Mouse (Mus musculus): ENCODE measurements around the gene Paip2b. TPM values are rescaled to one million over a fixed set of nuclear protein-coding genes. Genes with fewer than 3 reads are reported as not detected.
"Not testable (repeated sequence)": the region's sequence is repeated elsewhere in the genome, so short reads cannot be mapped to it uniquely, and the experiment has no call there.

The Paip2b gene
- polyA plus RNA-seq (2017; shearing (Covaris generic)): 10 to 100 TPM; 19.6 to 30.8 (median 21.7) TPM

DNA sequence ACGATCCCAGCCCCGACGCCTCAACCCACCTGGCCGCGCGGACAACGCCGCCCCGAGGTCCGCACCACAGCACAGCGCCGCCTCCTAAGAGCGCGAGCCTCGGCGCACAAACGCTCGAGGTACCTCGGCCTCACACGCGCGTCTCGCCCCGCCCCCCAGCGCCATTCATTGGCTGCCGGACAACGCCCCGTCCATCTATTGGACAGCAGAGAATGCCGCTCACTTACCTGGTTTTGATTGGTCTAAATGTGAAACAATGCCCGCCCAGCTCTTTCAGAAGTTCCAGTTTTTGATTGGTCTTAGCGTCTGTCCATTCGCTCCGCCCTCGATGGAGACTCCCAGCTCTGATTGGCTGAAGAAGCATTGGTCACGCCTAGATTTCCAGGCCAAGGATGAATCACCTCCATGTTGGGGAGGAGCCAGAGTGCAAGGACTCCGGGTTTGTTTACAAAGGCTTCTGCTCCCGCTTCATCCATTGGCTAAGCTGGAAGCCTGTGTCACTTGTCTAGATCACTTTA, at the start of gene Paip2b:
TSS of gene Paip2b (minus strand) at position 136 of the 518 bp plus-strand sequence.
- ATAC-seq: peak; percentile 96

DNA sequence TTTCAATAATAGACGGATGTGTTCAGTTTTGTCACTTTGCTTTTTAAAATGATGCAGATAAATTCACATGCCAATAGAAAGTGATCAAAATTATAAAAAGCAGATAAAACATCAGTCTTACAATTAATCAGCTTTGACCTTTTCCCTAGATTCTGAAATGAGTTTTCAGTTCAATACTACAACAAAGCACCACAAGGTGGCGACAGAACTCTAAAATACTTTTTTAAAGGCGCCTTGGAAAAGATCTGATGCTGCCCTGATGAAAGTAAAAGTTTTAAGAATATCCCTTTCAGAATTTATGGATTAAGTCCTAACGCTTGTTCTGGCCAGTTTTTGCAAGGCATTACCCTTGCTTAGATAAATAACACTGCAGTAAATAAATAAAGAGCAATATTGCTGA, 48.3 kb upstream of the Paip2b start:
- ATAC-seq: peak; percentile 41

DNA sequence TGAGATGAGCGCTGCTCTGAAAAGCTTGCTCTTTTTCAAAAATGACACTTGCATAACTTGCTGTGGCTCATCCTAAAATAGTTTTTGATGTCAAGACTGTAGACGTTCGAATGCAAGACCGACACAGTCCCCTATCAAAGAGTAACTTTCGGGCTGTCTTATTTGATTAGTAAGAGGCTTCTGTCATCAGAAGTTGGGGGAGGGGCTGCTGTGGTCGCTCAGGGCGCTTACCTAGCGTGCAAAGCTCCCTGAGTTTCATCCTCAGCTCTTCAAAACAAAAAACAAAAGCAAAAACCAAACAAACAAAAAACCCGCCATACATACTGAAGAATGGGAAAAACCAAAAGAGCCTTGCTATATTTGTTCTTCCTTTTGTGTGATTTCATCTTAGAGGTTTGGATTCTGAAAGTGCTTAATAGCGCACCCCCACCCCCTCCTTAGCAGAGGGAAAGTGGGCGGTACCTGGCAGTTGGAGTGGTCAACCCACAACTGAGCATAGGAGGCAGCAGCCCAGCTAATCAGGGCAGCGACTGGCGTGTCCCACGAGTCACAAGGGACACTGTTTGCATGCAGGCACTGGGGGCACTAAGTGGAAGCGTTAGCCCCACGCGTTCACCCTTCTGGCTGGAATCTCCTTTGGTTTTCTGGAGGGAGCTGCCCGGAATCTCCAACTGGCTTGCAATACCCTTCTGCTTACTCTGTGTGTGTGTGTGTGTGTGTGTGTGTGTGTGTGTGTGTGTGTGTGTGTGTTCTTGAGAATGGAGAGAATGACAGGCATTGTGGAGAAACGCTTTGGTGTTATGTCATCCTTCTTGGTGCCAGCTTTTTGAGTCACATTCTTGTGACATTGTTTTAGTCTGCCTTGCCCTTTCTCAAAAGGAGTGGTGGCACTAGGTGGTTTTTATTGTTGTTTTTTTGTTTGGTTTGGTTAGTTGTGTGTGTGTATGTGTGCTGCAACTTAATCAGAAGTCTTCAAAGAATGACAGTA, 36.4 kb upstream of the Paip2b start:
- no peak for ATAC-seq

DNA sequence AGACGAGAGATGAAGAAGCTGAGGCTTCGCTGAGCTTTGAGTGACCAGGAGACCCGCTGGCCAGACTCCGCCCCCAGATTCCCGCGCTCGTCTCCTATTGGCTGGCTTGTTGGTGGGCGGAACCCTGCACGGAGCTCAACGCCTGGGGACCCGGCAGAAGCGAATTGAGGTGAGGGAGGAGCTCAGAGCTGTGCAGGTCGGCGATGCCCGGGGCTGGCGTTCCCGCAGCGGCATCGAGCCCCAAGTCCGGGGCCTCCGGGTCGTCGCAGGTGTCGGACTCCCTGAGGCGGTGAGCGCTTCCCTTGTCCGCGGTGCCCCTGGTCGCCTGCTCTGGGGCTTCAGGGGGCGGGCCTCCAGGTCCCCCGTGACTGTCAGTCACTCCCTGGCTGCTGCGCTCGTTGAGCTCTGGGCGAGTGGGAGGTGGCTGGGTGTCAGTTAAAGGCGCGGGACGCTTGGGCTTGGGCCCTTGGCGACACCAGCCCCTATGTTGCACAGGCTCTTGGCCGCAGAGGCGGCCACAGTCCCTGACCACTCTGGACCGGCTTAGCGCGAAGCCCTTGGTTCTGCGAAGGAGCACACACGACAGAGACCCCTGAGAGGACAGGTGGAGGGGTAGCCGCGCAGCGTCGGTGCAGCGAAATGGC, 35.5 kb upstream of the Paip2b start, which contains the start of gene Zfp638:
TSS of gene Zfp638 (plus strand) at position 156 of the 644 bp plus-strand sequence.
- ATAC-seq: peak; percentile 86

DNA sequence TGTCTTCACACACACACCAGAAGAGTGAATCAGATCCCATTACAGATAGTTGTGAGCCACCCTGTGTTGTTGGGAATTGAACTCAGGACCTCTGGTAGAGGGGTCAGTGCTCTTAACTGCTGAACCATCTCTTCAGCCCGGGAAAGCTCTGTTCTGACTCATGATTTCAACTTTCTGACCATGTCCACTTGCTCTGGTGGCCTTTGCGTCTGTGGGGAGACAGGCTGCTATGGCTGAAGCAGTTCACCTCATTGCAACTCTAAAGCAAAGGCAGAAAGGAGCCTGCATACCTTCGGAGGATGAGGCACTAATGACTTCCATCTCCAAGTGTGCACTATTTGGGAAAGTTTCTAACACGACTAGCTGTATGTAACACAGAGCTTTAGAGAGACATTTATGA, 34.9 kb upstream of the Paip2b start:
- no peak for ATAC-seq

DNA sequence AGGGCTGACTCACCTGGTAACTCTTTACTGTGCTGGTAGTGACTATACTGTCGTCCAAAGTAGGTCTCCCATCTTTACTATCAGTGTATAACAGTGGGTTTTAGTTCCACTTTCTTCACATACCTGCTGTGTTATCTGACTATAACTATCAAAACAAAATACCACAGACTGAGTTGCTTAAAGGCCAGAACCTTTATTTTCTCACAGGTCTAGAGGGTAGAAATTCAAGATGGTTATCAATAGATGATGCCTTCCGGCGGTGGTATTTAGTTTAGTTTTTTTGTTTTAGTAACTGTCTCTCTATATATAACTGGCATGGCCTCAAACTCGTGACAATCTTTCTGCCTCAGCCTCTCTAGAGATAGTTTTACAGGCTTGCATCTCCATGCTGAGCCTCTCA, 32.0 kb upstream of the Paip2b start:
- ATAC-seq: peak; percentile 46

DNA sequence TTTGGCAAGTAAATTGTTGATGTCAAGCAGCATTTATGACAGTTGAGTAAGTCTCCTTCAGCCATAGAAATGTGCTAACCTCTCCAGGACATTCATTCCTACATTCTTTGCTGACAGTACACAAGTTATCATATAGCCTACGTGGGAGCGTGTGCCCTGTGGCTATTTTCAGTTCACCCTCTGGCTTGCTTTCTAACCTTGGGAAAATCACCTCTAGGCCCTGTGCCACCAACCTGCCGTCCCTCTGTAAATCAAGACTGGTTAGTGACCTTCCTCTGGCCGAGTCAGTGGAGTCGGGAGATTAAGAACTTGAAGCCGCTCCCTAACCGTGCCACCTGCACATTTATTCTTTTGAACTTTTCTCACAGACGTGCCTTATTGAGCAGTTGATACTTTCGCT, 28.5 kb upstream of the Paip2b start:
- no peak for ATAC-seq

DNA sequence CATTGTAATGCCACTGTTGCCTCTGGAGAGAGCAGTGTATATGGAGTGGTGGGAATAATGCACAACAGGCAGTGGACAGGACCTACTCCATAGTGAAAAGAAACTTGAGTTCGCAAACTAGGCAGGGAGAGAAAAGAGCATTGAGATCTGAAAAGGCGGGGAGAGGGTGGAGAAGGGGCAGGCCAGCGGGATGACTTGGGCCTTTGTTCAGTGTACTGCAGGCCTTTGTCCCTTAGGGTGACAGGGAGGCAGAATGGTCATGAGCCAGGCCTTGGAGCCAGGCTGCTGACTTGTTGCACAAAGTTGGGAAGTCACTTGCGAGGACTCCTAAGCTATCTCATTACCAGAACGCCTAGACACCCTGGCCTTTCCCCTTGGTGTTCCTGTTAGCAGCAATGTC, 25.9 kb upstream of the Paip2b start:
- no peak for ATAC-seq

DNA sequence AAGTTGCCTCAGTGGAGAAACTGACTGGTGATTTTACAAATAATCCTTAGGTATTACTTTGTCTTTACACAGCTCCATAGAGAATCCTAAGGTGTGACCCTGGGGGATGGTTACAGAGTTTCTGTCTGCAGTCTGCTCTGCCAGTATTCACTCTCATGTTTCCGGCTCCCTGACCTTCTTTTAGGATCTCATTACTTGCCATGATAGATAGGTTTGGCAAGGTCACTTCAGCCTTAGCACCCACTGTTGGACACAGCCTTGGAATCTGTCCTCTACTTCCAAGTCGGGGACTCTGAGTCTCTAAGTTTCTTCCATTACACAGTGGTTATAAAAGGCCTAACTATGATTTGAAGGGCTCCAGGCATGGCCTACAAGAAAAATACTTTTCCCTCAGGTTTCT, 17.9 kb upstream of the Paip2b start:
- ATAC-seq: no peak

DNA sequence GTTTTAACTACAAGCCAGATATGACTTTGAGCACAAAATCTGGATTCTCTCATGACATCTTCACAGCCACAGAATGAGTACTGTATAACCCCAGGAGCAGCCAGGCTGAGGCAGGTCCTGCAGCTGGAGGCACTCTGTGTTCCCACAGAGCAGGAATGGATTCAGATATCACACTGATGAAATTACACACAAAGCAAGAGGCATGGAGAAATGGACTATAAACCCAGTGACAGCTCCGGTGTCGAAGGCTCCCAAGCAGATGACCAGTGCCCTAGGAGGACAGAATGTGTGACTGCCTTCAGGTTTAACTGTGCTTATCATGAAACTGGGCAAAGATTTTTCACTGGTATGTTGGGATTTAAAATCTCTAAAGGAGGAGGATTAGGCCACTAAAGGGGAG, 14.6 kb upstream of the Paip2b start:
- ATAC-seq: no peak

DNA sequence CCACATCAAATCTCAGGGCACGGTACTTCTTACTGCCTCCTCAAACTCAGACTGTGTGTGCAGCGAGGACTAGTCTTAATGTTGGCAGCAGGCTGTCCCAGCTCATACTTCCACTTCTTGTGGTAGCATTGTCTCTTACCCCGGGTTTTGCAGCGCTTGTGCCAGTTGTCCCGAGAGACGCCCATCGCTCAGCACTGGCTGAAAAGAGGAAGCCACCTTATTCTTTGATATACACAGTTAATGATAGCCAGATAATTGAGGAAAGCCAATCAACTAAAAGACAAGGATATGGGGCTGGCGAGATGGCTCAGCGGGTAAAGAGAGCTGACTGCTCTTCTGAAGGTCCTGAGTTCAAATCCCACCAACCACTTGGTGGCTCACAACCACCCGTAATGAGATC, 13.4 kb upstream of the Paip2b start:
- no peak for ATAC-seq

DNA sequence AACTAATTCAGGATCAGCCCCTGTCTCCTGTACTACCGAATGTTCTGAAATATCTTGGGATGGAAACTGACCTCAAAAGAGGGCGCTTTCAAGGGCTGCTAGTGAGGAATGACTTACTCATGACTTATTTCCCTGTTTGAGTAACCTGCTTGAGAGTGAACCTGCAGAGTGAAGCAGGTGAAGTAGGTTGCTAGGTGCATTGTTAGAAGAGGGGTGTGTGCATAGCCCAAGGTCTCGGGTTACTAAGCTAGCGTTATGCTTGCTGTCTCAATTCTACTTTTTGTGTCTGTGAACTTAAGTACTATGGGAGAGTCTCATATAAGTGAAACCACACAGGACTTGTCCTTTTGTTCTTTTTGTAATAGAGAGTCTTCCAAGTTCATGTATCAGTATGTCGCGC, 8.5 kb upstream of the Paip2b start:
- no peak for ATAC-seq

DNA sequence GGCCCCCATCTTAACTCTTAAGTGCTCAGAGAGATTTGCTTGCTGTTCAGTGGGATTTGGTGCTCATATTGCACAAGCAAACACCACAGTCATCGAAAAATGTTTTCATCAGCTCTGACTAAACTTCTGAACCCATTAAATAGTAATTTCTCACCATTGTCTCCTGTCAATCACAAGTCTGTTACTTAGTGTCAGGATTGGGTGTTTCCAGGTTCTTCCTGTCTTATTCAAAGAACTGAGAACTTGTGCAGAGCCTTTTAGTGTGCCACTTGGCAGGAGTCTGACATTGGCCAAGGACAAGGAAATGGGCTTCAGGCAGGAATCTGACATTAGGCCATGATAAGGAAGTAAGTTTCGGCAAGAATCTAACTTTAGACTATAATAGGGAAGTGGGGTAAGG, 6.5 kb upstream of the Paip2b start:
- ATAC-seq: no peak

DNA sequence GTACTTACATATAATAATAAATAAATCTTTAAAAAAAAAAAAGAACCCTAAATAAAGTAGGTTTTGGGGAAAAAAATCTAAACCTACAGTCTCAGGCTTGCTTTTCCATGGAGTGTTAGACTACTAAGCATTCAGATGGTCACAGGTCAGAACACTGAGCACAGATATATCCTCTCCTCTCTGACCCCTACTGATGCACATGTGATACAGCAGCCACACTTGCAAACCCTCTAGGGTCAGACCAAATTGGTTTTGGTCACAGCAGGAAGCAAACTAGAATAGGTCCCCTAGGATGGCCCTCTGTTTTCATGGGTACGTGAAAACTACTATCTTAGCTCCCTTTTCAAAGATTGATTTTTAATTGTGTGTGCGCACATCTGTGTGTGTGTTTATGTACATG, 5.3 kb upstream of the Paip2b start:
- no peak for ATAC-seq

DNA sequence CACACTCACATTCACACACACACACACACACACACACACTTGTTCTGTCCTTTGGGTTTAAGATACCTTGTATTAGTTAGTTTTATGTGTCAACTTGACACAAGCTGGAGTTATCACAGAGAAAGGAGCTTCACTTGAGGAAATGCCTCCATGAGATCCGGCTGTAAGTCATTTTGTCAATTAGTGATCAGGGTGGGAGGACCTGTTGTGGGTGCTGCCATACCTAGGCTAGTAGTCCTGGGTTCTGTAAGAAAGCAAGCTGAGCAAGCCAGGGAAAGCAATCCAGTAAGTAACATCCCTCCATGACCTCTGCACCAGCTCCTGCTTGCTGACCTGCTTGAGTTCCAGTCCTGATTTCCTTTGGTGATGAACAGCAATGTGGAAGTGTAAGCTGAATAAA, 852 bp upstream of the Paip2b start:
- ATAC-seq: not testable (repeated sequence)

DNA sequence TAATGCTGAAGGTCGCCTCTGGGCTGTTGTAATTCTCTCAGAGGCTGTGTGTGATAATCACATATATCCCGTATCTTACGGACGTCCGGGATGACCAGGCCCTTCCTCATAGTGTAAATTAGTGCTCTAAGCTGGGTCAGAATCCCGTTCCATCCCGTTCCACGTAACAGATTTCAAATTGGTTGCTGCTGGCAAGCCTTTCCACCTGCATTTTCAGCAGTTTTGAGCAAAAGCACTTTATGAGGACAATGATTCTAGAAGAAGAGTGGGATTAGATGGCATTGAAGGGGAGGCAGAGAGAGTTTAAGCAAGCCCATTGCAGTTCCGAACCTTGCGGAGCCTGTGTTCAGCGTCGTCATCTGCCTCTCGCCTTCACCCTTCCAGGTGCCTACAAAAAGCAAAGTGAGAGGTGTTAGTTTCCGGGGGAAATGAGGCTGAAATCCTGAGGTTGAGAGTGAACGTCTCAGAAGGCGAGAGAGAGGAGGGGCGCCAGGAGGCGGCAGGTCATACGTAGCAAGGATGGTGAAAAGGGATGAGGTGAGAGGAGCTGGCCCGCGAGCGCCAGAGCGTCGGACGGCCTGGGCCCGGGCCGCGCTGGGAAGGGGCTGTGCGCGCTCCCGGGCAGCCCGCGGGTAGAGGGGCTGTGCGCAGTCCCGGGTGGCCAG, 468 bp downstream of the Paip2b start:
- peak; percentile 55 for ATAC-seq

DNA sequence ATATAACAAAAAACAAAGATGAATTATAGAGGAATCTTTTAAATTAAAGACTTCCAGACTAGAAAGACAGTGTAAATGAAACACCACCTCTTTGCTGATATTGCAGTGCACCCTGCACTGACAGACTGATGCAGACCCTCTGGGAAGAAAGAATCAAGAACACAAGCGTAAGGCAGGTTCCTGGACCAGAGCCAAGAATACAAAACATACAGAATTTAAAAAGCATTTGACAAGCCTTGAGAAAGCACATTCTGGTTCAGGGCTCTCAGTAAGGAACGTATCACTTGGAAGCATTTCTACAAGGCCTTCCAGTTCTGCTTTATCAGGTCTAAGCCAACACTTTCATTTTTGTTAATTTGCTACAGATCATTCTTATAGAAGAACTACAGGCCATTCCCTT, 9.7 kb downstream of the Paip2b start:
- ATAC-seq: no peak

DNA sequence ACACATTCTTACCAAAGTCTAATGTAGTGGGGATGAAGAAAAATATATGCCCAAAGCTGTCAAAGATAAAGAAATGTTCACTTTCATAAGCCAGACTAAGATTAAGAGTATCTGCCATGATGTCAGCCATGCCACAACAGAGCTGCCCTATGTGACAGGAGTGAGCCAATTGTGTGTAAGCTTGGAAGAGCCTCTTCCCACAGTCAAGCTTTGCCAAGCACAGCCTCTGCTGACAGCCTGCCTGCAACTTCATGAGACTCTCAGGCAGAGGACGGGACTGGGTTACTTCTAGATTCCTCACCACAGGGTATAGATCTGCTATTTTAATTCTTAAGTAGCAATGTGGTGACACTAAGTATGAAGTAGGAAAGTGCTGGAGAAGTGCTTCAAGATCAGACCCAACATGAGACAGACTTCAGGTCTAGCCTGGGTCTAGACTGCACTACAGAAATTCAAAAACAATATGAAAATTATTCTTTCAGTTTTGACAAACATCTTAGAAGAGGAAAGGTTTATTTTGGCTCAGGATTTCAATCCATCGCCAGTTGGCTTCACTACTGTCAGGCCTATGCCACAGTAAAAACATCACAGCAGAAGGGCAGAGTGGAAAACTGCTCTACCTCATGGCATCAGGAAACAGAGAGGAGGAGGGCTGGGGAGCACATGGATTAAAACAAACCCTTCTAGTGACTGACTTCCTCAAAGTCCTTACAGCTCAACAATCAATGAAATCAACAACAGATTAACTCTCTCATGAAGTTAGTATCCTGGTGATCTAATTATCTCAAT, 10.6 kb downstream of the Paip2b start:
- no peak for ATAC-seq

DNA sequence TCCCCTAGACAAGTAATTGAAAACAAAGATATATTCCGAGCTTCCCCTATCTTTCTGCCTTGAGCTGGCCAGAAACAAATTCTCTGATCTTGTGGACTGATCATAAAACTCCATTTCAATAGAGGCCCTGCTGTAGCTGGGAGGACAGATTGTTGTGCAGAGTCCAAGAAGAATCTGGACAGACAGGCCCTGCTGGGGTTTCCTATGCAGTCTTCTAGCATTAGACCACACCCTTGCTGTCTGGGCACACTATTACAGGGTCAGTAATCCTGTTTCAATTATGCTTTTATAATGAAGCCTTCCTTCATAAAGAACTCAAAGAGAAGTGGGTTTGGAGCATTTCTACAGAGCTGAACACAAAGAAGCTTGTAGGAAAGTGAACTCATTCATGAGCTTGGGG, 12.5 kb downstream of the Paip2b start:
- no peak for ATAC-seq

DNA sequence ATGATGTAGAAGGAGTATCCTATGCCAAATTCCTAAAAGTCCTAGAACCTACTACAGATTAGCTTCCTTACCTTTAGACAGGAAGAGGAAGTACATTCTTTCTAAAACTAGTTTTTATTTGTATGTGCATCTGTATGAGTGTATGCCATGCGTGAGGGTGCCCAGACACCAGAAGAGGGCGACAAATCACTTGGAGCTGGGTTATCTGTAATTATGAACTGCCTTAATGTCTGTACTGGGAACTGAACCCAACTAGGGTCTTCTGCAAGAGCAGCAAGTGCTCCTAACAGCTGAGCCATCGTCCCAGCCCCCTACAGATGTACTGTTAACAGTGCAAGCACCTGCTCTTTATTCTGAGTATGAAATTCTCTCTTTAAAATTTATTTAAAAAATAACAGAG, 15.7 kb downstream of the Paip2b start:
- ATAC-seq: no peak

DNA sequence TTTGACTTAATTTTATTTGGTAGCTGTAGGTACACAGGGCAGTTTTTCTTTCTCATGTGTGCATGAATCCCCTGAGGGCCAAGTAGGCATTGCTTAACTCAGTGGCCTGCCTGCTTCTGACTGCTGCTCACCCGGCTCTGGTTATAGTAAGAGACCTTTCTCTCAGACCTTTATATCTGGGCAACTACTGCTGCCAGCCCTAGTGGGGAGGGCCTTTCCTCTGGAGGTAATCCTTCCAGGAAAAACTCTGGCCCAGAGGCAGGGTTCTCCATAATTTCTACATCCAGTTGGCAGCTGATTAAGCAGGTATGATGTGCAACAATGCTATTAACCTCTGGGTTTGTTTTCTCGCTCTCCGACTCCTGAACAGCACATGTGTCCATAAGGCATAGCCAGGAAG, 28.7 kb downstream of the Paip2b start:
- no peak for ATAC-seq

DNA sequence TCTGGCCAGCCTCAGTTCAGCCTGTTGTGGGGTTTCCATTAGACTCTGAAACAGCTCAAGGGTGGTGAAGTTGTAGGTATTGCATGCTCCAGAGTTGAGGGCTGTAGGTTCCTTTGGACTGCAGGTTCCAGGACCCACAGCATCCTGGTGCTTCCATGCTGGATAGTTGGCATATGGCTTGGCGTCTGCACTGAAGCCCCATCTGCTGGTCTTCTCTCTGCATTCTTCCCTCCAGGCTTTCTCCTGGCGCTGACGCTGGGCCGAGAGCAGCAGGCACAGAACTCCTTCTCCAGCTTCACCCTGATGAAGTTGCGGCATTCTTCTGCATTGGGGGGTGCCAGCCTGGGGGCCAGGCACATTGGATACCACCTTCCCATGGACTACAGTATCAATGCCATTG, 29.5 kb downstream of the Paip2b start:
- ATAC-seq: no peak
